Mouse (Mus musculus): ENCODE measurements at regions not wholly inside any gene's neighbourhood (a gene's known extent, or its start where the extent isn't known, plus 50 kb on each side); places are given as distances from the start of the nearest gene placed in this dataset.

DNA sequence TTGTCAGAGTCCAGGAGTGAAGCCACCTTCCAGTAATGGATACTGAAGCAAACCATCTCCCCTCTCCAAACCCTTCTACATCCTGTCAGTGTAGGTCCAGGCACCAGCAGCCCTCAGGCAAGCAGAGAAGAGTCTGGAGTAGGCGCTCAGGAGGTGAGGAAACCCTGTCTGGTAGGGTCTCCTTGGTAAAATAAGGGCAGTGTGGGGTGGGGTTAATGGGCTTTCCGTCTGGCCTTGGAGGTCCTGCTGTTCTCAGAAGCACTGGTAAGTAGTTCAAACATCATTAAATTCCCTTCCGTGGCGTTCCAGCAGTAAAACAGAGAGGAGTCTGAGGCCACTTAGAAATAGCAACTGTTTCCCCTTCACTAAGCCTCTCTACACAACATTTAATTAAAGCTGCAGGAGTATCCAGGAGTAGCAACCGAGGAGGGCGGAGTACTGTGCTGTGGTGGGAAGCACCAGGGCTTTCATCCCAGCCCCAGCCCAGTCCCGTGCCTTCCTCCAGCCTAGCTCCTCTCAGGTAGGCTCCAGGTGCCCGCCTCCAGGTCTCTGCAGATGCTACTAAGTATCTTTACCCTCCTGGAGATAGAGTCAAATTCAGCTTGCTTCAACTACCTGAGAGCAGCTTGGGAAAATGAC, 232.0 kb upstream of the Mocs1 start:
- TF ChIP-seq CTCF (conservative IDR thresholded peaks at IDR 0.05; ENCODE audit: low read length) (no peak), POU5F1 (IDR thresholded peaks at IDR 0.05; ENCODE audit: borderline replicate concordance, low read length) (no peak), NANOG (IDR thresholded peaks at IDR 0.05; ENCODE audit: borderline replicate concordance, low read length) (no peak)

Measured in E14TG2a.4 (cell line).